Mouse (Mus musculus) heart, adult 8-10 months (tissue): ENCODE results near the gene Scpep1. TPM values are rescaled to one million over a fixed set of nuclear protein-coding genes. Genes with fewer than 3 reads are reported as not detected.

Experiments
- DNase-seq: peaks from one replicate; pipeline ENCODE4 v3.0.0; 2022; ENCODE audit warnings: low spot score
- total RNA-seq, 4 experiments: library from RNA; stranded (reverse); gene quantifications; 2 replicates each; pipeline ENCODE4 v1.2.4; 2022

Gene Scpep1
- total RNA-seq, 4 experiments from 2014 or later = 11.8 to 13.1 (median 12.8) TPM

DNA sequence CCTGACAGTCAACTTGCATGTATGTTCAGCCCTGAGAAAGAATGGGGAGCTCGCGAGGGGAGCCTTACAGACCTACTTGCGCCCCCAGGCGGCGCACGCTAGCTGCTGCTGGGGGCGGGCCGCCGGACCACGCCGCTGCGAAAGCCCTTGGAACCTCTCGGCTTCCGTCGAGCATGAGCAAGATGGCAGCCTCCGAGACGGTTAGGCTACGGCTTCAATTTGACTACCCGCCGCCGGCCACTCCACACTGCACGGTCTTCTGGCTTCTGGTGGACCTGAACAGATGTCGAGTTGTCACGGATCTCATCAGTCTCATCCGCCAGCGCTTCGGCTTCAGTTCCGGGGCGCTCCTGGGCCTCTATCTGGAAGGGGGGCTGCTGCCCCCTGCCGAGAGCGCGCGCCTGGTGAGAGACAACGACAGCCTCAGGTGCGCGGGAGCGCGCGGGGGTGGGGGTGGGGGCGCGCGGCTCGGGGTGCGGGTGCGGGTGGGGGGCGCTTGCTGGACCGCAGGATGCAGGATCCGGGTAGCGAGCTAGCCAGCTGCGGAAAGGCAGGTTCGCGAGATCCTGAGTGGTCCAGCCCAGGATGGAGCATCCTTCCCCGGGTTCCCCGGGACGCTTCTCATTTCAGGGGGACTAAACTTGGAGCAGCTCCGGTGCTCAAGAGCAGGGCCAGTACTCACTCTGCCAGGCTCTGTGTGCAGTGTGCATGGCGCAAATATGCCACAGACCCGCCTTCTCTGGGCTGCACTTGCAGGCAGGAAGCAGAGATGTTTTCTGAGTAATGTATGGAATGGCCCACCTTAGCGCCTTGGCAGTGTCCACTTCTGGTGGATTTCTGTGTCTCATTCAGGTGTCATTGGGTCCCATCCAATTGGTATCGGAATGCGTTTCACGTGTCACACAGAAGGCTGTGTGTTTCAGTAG lies 18.8 kb upstream of the Scpep1 start:
- peak; percentile 91 for DNase-seq

DNA sequence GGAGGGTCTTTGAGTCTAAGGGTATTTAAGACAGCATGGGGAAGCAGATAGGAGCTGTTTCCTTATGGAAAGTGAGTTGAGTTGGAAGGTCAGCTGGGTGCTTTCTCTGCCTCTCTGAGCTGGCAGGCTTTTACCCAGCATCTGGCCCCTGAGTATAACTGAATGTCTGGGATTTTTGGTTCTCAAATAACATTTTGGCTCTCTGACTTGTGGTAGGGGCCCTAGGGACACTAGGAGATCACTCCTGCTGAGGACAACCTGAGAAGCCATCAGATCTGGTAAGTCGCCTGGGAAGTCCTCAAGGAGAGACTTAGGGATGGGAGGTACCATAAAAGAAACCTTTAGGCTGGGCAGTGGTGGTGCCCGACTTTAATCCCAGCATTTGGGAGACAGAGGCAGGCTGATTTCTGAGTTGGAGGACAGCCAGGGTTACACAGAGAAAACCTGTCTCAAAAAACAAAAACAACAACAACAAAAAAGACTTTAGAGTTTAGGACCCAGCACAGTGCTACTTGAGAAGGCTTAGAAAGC lies 15.0 kb upstream of the Scpep1 start, which contains the start of gene Coil:
Gene Coil (plus strand): TSS at position 51 of the 531 bp plus-strand sequence.
- no peak for DNase-seq

- DNase-seq = no peak
Observed at GRCm38 (mm10) chr11:88966881-88967361, 11.7 kb upstream of the Scpep1 start, which contains the start of gene Elobl. TSS of gene Elobl (minus strand) at chr11:88966931.

- no peak for DNase-seq
Observed at GRCm38 (mm10) chr11:88958851-88959250, 3.6 kb upstream of the Scpep1 start.

DNA sequence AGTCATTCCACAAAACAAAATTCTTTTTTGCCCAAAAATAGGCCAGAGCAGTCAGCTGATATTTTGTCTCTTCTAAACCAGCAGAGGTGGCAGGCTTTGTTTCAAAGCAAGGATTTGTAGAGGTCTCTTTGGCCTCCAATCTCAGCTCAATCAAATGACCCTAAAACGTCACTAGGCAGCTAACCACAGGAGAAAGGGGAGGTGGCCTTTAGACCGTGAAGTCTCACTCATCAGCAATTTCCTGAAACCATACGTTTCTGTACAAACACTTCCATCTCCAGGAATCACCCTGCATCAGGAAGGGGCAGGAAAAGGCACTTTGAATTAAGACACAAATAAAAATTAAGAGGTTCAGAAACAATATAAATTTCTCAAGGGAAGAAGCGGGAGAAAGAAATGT lies 462 bp downstream of the Scpep1 start:
- DNase-seq = no peak

GRCm38 (mm10) chr11:88953582-88953981 lies 1.7 kb downstream of the Scpep1 start:
- DNase-seq = no peak

DNA sequence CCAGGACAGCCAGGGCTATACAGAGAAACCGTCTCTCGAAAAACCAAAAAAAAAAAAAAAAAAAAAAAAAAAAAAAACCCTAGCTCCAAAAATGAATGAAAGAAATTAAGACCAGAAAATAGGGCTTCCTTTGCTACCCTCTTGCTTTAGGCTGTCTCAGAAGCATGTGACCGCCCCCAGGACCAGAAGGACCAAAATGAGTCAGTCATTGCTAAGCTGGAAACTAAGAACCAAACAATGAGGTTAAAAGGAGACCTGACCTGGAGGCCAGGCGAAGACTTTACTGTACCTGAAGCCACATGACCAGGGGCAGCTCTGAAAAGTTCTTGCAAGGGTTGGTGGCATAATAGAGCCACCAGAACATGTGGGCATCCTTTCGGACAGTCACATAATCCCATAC lies 3.1 kb downstream of the Scpep1 start:
- no peak for DNase-seq

DNA sequence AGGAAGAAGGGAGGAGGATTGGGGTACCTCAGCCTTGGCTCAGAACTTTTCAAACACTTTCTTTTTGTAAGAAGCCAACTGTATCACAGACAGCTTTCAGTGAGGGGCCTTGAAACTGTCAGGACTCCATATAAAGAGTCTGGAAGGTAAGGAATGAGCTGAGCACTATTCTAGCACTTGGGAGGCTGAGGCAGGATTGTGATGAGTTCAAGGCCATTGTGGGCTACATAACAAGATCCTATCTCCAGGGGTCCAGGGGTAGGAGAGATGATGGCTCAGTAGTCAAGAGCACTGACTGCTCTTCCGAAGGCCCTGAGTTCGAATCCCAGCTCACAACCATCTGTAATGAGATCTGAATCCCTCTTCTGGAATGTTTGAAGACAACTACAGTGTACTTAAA lies 3.7 kb downstream of the Scpep1 start:
- DNase-seq = no peak

DNA sequence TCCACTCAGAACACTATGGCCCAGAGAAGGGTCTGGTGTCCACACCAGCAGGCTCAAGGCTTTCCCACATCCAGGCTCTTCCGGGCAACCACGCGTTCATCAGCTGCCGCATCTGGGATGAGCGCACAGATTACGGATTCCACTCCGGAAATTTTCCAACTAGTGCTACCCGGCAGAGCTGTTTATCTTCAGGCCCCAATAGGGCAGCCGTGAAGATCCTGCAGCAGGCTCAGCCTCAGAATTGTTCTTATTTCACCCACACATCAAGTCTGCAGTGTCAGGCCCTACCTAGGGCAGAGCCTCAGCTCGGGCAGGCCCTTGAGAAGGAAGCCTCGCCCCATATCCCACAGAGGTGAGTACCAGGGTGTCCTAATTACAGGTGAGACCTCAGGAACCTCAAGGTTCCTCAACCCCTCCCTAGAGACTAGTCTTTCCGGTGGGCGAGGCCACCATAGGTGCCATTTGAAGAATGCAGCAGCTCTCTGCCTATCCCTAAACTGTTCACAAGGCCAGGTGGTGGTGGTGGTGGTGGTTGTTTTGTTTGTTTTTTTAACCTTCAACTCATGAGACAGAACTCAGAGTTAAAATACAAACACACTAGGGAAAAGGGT lies 4.5 kb downstream of the Scpep1 start:
- DNase-seq = no peak

GRCm38 (mm10) chr11:88949802-88950639 lies 5.2 kb downstream of the Scpep1 start:
- DNase-seq = no peak

- no peak for DNase-seq
Observed at GRCm38 (mm10) chr11:88948896-88949295, 6.4 kb downstream of the Scpep1 start.

DNA sequence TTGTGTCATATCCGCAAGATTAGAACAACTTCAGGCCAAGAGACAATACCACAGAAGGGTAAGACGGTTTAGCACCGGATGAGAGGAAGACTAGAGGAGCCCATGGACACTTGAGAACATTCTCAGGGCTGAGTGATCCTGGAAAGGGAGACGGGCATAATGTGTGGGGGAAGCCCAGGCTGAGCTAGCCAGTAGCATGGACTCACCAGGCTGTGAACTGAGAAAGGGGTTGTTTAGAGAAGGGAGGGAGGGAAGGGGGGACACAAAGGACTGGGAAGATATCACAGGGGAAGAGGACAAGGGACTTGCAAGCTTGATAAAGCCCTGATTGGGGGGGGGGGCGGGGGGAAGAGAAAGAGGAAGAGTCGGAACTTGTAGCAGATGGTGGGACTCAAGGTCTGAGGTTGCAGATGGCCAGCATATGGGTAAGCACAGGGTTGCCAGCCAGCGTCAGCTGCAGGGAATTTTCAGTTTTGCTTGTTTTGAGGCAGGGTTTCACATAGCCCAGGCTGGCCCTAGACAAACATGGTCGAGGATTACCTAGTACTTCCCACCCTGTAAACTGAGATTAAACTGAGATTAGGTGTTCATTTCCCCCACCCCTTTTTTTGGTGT lies 9.2 kb downstream of the Scpep1 start:
- no peak for DNase-seq

DNA sequence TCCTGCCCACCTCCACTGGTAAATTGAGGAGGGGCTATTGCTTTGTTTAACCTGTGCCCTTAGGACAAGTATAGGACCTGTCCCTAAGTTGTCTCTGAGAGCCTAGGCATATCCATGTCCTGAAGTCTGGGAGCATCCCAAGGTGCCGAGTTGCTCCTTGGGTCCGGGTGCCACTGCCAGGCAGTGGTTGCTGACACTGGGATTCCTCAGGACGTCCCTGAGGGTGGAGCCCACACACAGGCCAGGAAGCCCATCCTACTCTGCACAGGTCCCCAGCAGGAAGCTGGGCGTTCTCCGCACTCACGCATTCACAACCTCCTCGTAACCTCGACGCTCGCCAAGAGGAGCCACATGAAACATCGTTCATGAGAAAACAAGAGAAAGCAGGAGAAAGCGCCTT lies 13.8 kb downstream of the Scpep1 start:
- no peak for DNase-seq

GRCm38 (mm10) chr11:88939634-88940033 lies 15.6 kb downstream of the Scpep1 start:
- no peak for DNase-seq

DNA sequence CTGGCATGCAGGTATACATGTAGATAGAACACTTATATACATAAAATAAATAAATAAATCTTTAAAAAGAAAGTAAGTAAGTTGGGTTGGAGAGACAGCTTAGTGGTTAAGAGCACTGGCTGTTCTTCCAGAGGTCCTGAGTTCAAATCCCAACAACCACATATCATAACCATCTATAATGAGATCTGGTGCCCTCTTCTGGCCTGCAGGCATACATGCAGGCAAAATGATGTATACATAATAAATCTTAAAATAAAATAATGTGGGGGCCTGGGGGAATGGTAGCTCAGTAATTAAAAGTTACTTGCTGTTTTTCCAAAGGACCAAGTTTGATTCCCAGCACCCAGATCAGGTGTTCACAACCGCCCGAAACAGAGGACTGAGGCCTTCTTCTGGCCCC lies 16.5 kb downstream of the Scpep1 start:
- DNase-seq = no peak

DNA sequence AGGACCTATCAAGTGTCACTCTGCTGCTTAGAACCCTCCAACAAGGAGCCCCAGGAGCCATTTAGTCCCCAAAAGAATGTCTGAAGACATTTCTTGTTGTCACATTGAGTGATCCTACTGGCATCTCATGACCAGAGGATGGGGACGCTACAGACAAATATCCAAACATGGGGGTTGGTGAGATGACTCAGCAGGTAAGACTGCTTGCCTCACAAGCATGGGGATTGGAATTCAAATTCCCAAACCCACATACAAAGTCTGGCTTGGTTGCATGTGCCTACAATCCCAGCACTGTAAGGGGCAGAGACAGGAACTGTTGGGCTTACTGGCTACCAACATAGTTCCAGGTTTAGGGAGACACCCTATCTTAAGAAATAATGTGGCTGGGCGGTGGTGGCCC lies 17.4 kb downstream of the Scpep1 start:
- DNase-seq = no peak

GRCm38 (mm10) chr11:88934089-88935000 lies 20.9 kb downstream of the Scpep1 start:
- no peak for DNase-seq

- DNase-seq = no peak
Observed at GRCm38 (mm10) chr11:88933030-88933429, 22.2 kb downstream of the Scpep1 start.

- DNase-seq = no peak
Observed at GRCm38 (mm10) chr11:88931692-88932530, 23.4 kb downstream of the Scpep1 start.
